Mouse (Mus musculus) cerebellum, adult 2 months (tissue): ENCODE measurements around the gene Lrp8.
A peak's percentile ranks its signal among the peaks of the same experiment; 100 is the strongest.

Source experiments
- CTCF ChIP-seq: fragments of 200-500 bp; IDR thresholded peaks from 2 replicates; pipeline ENCODE4 v1.5.1; 2011; ENCODE audit warnings: low read depth, mild to moderate bottlenecking, control low read depth, low read length, moderate library complexity, borderline replicate concordance; ENCODE audit not compliant: insufficient read depth
- POLR2A ChIP-seq: fragments of 200-500 bp; IDR thresholded peaks from 2 replicates; pipeline ENCODE4 v1.6.1; 2011; ENCODE audit warnings: low read length, control low read depth, borderline replicate concordance; ENCODE audit not compliant: insufficient read depth

- TF ChIP-seq CTCF (no peak), POLR2A (peak; percentile 95)
These were observed 77.4 kb downstream of the Lrp8 start, which contains the start of gene Magoh for GRCm38 (mm10) chr4:107879254-107880050.
